Comparison of ENCODE assay signal across 19 mouse cellular contexts in genomic region chr14:59691402-59691801, GRCm38 (mm10).
DNase-seq lines count a peak whose midpoint lies in the region; ATAC-seq and TF ChIP-seq lines count a peak whose summit lies in the region.
"Had no signal": no experiment of that assay in that cellular context is flagged by ENCODE, and none has a peak within 500 bp of the region (broad histone marks: within the 10 kb centered on the region; RNA-seq: fewer than 3 reads in every experiment).

No protein-coding gene starts in this region.

- no peaks in the 10 kb centered on the region for H3K36me3 ChIP-seq in kidney, embryonic 15.5 days
- H3K36me3 ChIP-seq in forebrain, embryonic 13.5 days (ENCODE audit: poor library complexity, severe bottlenecking) = no peaks in the 10 kb centered on the region
- H3K36me3 ChIP-seq in forebrain, postnatal 0 days (ENCODE audit: insufficient read depth) = no peaks in the 10 kb centered on the region
- H3K36me3 ChIP-seq: embryonic facial prominence, embryonic 12.5 days; heart, embryonic 15.5 days; limb, embryonic 10.5 days; midbrain, embryonic 13.5 days had no signal

- no peak overlapping the region for H3K9ac ChIP-seq in kidney, embryonic 15.5 days
- no peak overlapping the region for H3K9ac ChIP-seq in forebrain, embryonic 13.5 days
- H3K9ac ChIP-seq in forebrain, postnatal 0 days = no peak overlapping the region
- H3K9ac ChIP-seq: embryonic facial prominence, embryonic 12.5 days; heart, embryonic 15.5 days; hindbrain, embryonic 14.5 days; midbrain, embryonic 13.5 days had no signal

- 44% methylated on average over 13 of the region's 13 CpGs for WGBS in kidney, embryonic 15.5 days
- 89% methylated on average over 13 of the region's 13 CpGs for WGBS in forebrain, embryonic 13.5 days
- 88% methylated on average over 13 of the region's 13 CpGs for WGBS in forebrain, postnatal 0 days

- H3K27me3 ChIP-seq in kidney, embryonic 15.5 days = peaks cover 28% of the 10 kb centered on the region; the same call in 1 of the 2 replicates
- H3K27me3 ChIP-seq in forebrain, embryonic 13.5 days = no peaks in the 10 kb centered on the region
- no peaks in the 10 kb centered on the region for H3K27me3 ChIP-seq in forebrain, postnatal 0 days (ENCODE audit: insufficient read depth, low read length)
- H3K27me3 ChIP-seq: CH12.LX; embryonic facial prominence, embryonic 12.5 days; heart, embryonic 15.5 days; midbrain, embryonic 13.5 days had no signal

- no peak overlapping the region for H3K4me2 ChIP-seq in kidney, embryonic 15.5 days
- H3K4me2 ChIP-seq in forebrain, embryonic 13.5 days = no peak overlapping the region
- no peak overlapping the region for H3K4me2 ChIP-seq in forebrain, postnatal 0 days (ENCODE audit: low read depth)
- H3K4me2 ChIP-seq: embryonic facial prominence, embryonic 12.5 days; heart, embryonic 15.5 days; hindbrain, embryonic 14.5 days; midbrain, embryonic 13.5 days had no signal

- ATAC-seq in kidney, embryonic 15.5 days (replicated peaks; ENCODE audit: low FRiP score) = no peak; the same call in 1 of the 2 replicates
- no peak for ATAC-seq in forebrain, embryonic 13.5 days
- ATAC-seq in forebrain, postnatal 0 days = no peak
- ATAC-seq: midbrain, embryonic 13.5 days had no signal

- TF ChIP-seq CTCF in forebrain, postnatal 0 days (IDR thresholded peaks at IDR 0.05; ENCODE audit: low read depth) = no peak

- H3K4me3 ChIP-seq in kidney, embryonic 15.5 days (replicated peaks) = no peak overlapping the region
- no peak overlapping the region for H3K4me3 ChIP-seq in forebrain, embryonic 13.5 days
- H3K4me3 ChIP-seq in forebrain, postnatal 0 days (ENCODE audit: low read depth, low read length) = no peak overlapping the region
- H3K4me3 ChIP-seq: embryonic facial prominence, embryonic 12.5 days; heart, embryonic 15.5 days; limb, embryonic 10.5 days; midbrain, embryonic 13.5 days had no signal

- no peaks in the 10 kb centered on the region for H3K9me3 ChIP-seq in kidney, embryonic 15.5 days (replicated peaks)
- no peaks in the 10 kb centered on the region for H3K9me3 ChIP-seq in forebrain, embryonic 13.5 days (replicated peaks)
- no peaks in the 10 kb centered on the region for H3K9me3 ChIP-seq in forebrain, postnatal 0 days (ENCODE audit: low read length)
- H3K9me3 ChIP-seq: embryonic facial prominence, embryonic 12.5 days; heart, embryonic 15.5 days; limb, embryonic 10.5 days; midbrain, embryonic 13.5 days had no signal

- peaks cover 23% of the 10 kb centered on the region for H3K4me1 ChIP-seq in kidney, embryonic 15.5 days
- H3K4me1 ChIP-seq in forebrain, embryonic 13.5 days = no peaks in the 10 kb centered on the region
- no peaks in the 10 kb centered on the region for H3K4me1 ChIP-seq in forebrain, postnatal 0 days (ENCODE audit: insufficient read depth)
- H3K4me1 ChIP-seq: midbrain, embryonic 13.5 days had no signal

- H3K27ac ChIP-seq in kidney, embryonic 15.5 days = no peak overlapping the region
- no peak overlapping the region for H3K27ac ChIP-seq in forebrain, embryonic 13.5 days
- H3K27ac ChIP-seq in forebrain, postnatal 0 days (ENCODE audit: low read depth, low read length) = no peak overlapping the region
- H3K27ac ChIP-seq: embryonic facial prominence, embryonic 12.5 days; heart, embryonic 15.5 days; hindbrain, embryonic 14.5 days; limb, embryonic 10.5 days; macrophage; midbrain, embryonic 13.5 days had no signal

- peak; percentile 19 for DNase-seq in kidney, adult 18-20 months
- DNase-seq in ES-CJ7 (ENCODE audit: low read depth, low spot score) = peak; percentile 2
- DNase-seq in induced T-regulatory cell, adult 2 months (ENCODE audit: low read depth) = peak; percentile 2
- DNase-seq in kidney, postnatal 36 days = peak; percentile 35 to 48
- no peak for DNase-seq in forebrain, postnatal 0 days
- DNase-seq: adrenal gland, adult 8-10 months; cerebellum, adult 8-10 months; gastrocnemius, postnatal 36 days; heart, postnatal 4 days; right cerebral cortex, postnatal 25 days had no signal
